Mouse (Mus musculus) CH12.LX (cell line): ENCODE data around the gene Eme2. TPM values are rescaled to one million over a fixed set of nuclear protein-coding genes. Genes with fewer than 3 reads are reported as not detected.

ENCODE experiments used
- DNase-seq: peaks from one replicate; pipeline ENCODE4 v3.0.0-alpha.2; 2013; ENCODE audit errors: extremely low read depth
- H3K27ac ChIP-seq: 2 replicates; pipeline ENCODE4 v1.5.1; 2012; ENCODE audit warnings: low read depth, mild to moderate bottlenecking, control low read depth, moderate library complexity; ENCODE audit not compliant: insufficient read depth
- H3K27me3 ChIP-seq: replicated peaks from 2 replicates; pipeline ENCODE3; 2012; ENCODE audit warnings: inconsistent platforms
- H3K36me3 ChIP-seq, 2 experiments: replicated peaks in 1 of 2; 2 replicates each; pipeline versions ENCODE3 to v1.6.1; 2012; ENCODE audit warnings: inconsistent platforms in 1 of 2, low read length in 1 of 2, mild to moderate bottlenecking in 1 of 2, mixed read lengths in 1 of 2, moderate library complexity in 1 of 2; ENCODE audit not compliant: control insufficient read depth in 1 of 2, insufficient read depth in 1 of 2
- H3K4me1 ChIP-seq, 2 experiments: 2 replicates each; pipeline ENCODE4 v1.6.1; 2012; ENCODE audit warnings: inconsistent platforms in 1 of 2, moderate library complexity in 1 of 2; ENCODE audit not compliant: insufficient read depth in 2 of 2, control insufficient read depth in 1 of 2
- H3K4me2 ChIP-seq: 2 replicates; pipeline ENCODE4 v1.6.1; 2012; ENCODE audit warnings: low read depth, mild to moderate bottlenecking, control low read depth; ENCODE audit not compliant: poor library complexity, insufficient read depth, severe bottlenecking
- H3K4me3 ChIP-seq, 3 experiments: fragments of 150-350 bp in 1 of 3; sonication (generic) in 1 of 3; replicated peaks in 1 of 3; 2 replicates each; pipeline versions ENCODE3 to v1.5.1; 2011 to 2012; ENCODE audit warnings: low read depth in 2 of 3, low read length in 2 of 3, mild to moderate bottlenecking in 2 of 3, moderate library complexity in 2 of 3, control low read depth in 1 of 3, improper control_type of control experiment in 1 of 3, inconsistent platforms in 1 of 3, mixed read lengths in 1 of 3; ENCODE audit not compliant: poor library complexity in 1 of 3
- H3K79me2 ChIP-seq: replicated peaks from 2 replicates; pipeline ENCODE4 v1.6.1; 2012; ENCODE audit warnings: mild to moderate bottlenecking, moderate library complexity; ENCODE audit not compliant: control insufficient read depth, poor library complexity, insufficient read depth, severe bottlenecking; ENCODE audit errors: extremely low read depth
- H3K9ac ChIP-seq: 2 replicates; pipeline ENCODE4 v1.6.1; 2012; ENCODE audit warnings: low read depth, mild to moderate bottlenecking, control low read depth, moderate library complexity; ENCODE audit not compliant: insufficient read depth
- H3K9me3 ChIP-seq: replicated peaks from 2 replicates; pipeline ENCODE3; 2012; ENCODE audit warnings: low read length, inconsistent platforms, mixed read lengths
- BHLHE40 ChIP-seq: IDR thresholded peaks from 2 replicates; pipeline ENCODE4 v1.6.1; 2011; ENCODE audit warnings: mild to moderate bottlenecking, low read depth, low read length, improper control_type of control experiment
- CHD1 ChIP-seq: IDR thresholded peaks from 2 replicates; pipeline ENCODE4 v1.6.1; 2012; ENCODE audit warnings: low read depth, low read length, improper control_type of control experiment, inconsistent platforms
- CHD2 ChIP-seq: IDR thresholded peaks from 2 replicates; pipeline ENCODE4 v1.6.1; 2011; ENCODE audit warnings: low read length, improper control_type of control experiment
- CTCF ChIP-seq, 2 experiments: IDR thresholded peaks in 1 of 2; conservative IDR thresholded peaks in 1 of 2; 2 replicates each; pipeline ENCODE4 v1.5.1; 2011 to 2012; ENCODE audit warnings: low read depth in 2 of 2, low read length in 2 of 2, improper control_type of control experiment in 1 of 2, inconsistent platforms in 1 of 2, mild to moderate bottlenecking in 1 of 2, moderate library complexity in 1 of 2
- E2F4 ChIP-seq: IDR thresholded peaks from 2 replicates; pipeline ENCODE4 v1.6.1; 2011; ENCODE audit warnings: low read depth, low read length, improper control_type of control experiment; ENCODE audit not compliant: insufficient replicate concordance
- ELF1 ChIP-seq: IDR thresholded peaks from 2 replicates; pipeline ENCODE4 v1.6.1; 2014; ENCODE audit warnings: low read depth, mild to moderate bottlenecking, inconsistent platforms, low read length, improper control_type of control experiment
- EP300 ChIP-seq: IDR thresholded peaks from 2 replicates; pipeline ENCODE4 v1.6.1; 2011; ENCODE audit warnings: low read length, improper control_type of control experiment
- ETS1 ChIP-seq: conservative IDR thresholded peaks from 2 replicates; pipeline ENCODE4 v1.6.1; 2012; ENCODE audit warnings: low read depth, mild to moderate bottlenecking, inconsistent platforms, low read length, improper control_type of control experiment, moderate library complexity
- GABPA ChIP-seq: IDR thresholded peaks from 2 replicates; pipeline ENCODE4 v1.6.1; 2012; ENCODE audit warnings: low read depth, low read length, improper control_type of control experiment, inconsistent platforms; ENCODE audit not compliant: insufficient replicate concordance
- HCFC1 ChIP-seq: IDR thresholded peaks from 2 replicates; pipeline ENCODE4 v1.6.1; 2012; ENCODE audit warnings: low read depth, mild to moderate bottlenecking, inconsistent platforms, low read length, improper control_type of control experiment
- IRF4 ChIP-seq: IDR thresholded peaks from 2 replicates; pipeline ENCODE4 v1.6.1; 2014; ENCODE audit warnings: low read depth, mild to moderate bottlenecking, inconsistent platforms, low read length, improper control_type of control experiment
- JUN ChIP-seq: IDR thresholded peaks from 2 replicates; pipeline ENCODE4 v1.6.1; 2011; ENCODE audit warnings: low read depth, mild to moderate bottlenecking, low read length, improper control_type of control experiment, moderate library complexity; ENCODE audit not compliant: insufficient read depth
- JUND ChIP-seq: conservative IDR thresholded peaks from 2 replicates; pipeline ENCODE4 v1.6.1; 2011; ENCODE audit warnings: low read depth, low read length, improper control_type of control experiment
- KAT2A ChIP-seq: IDR thresholded peaks from 2 replicates; pipeline ENCODE4 v1.6.1; 2012; ENCODE audit warnings: low read length, improper control_type of control experiment, inconsistent platforms; ENCODE audit not compliant: insufficient replicate concordance
- MAFK ChIP-seq: IDR thresholded peaks from 2 replicates; pipeline ENCODE4 v1.6.1; 2011; ENCODE audit warnings: low read length, improper control_type of control experiment; ENCODE audit not compliant: insufficient replicate concordance
- MAX ChIP-seq: IDR thresholded peaks from 2 replicates; pipeline ENCODE4 v1.6.1; 2011; ENCODE audit warnings: low read length, improper control_type of control experiment
- MAZ ChIP-seq: IDR thresholded peaks from 2 replicates; pipeline ENCODE4 v1.6.1; 2012; ENCODE audit warnings: low read depth, mild to moderate bottlenecking, inconsistent platforms, low read length, improper control_type of control experiment, moderate library complexity
- MEF2A ChIP-seq: IDR thresholded peaks from 2 replicates; pipeline ENCODE4 v1.6.1; 2014; ENCODE audit warnings: low read depth, mild to moderate bottlenecking, inconsistent platforms, low read length, improper control_type of control experiment, borderline replicate concordance
- MXI1 ChIP-seq: IDR thresholded peaks from 2 replicates; pipeline ENCODE4 v1.6.1; 2011; ENCODE audit warnings: mild to moderate bottlenecking, low read depth, low read length, improper control_type of control experiment
- MYC ChIP-seq: IDR thresholded peaks from 2 replicates; pipeline ENCODE4 v1.6.1; 2011; ENCODE audit warnings: low read depth, mild to moderate bottlenecking, improper control_type of control experiment, low read length
- NELFE ChIP-seq: IDR thresholded peaks from 2 replicates; pipeline ENCODE4 v1.6.1; 2011; ENCODE audit warnings: low read depth, low read length, improper control_type of control experiment
- NRF1 ChIP-seq: IDR thresholded peaks from 2 replicates; pipeline ENCODE4 v1.6.1; 2014; ENCODE audit warnings: low read depth, mild to moderate bottlenecking, inconsistent platforms, low read length, improper control_type of control experiment, moderate library complexity
- PAX5 ChIP-seq: IDR thresholded peaks from 2 replicates; pipeline ENCODE4 v1.6.1; 2012; ENCODE audit warnings: low read length, inconsistent platforms, mixed read lengths
- POLR2A ChIP-seq: IDR thresholded peaks from 2 replicates; pipeline ENCODE4 v1.6.1; 2011; ENCODE audit warnings: low read depth, mild to moderate bottlenecking, improper control_type of control experiment, low read length
- POLR2AphosphoS2 ChIP-seq: IDR thresholded peaks from 2 replicates; pipeline ENCODE4 v1.6.1; 2011; ENCODE audit warnings: low read depth, low read length, improper control_type of control experiment
- RAD21 ChIP-seq: IDR thresholded peaks from 2 replicates; pipeline ENCODE4 v1.6.1; 2011; ENCODE audit warnings: low read depth, mild to moderate bottlenecking, low read length, improper control_type of control experiment, moderate library complexity
- RCOR1 ChIP-seq: conservative IDR thresholded peaks from 2 replicates; pipeline ENCODE4 v1.6.1; 2012; ENCODE audit warnings: low read depth, mild to moderate bottlenecking, inconsistent platforms, low read length, improper control_type of control experiment
- SIN3A ChIP-seq: IDR thresholded peaks from 2 replicates; pipeline ENCODE4 v1.6.1; 2012; ENCODE audit warnings: low read length, improper control_type of control experiment, inconsistent platforms
- SMC3 ChIP-seq: IDR thresholded peaks from 2 replicates; pipeline ENCODE4 v1.6.1; 2011; ENCODE audit warnings: low read depth, low read length, improper control_type of control experiment
- TBP ChIP-seq: conservative IDR thresholded peaks from 2 replicates; pipeline ENCODE4 v1.6.1; 2011; ENCODE audit warnings: low read depth, low read length, improper control_type of control experiment
- TCF12 ChIP-seq: IDR thresholded peaks from 2 replicates; pipeline ENCODE4 v1.6.1; 2014; ENCODE audit warnings: low read depth, mild to moderate bottlenecking, inconsistent platforms, low read length, improper control_type of control experiment
- UBTF ChIP-seq: IDR thresholded peaks from 2 replicates; pipeline ENCODE4 v1.6.1; 2012; ENCODE audit warnings: low read depth, mild to moderate bottlenecking, inconsistent platforms, low read length, improper control_type of control experiment, moderate library complexity
- USF1 ChIP-seq: IDR thresholded peaks from 2 replicates; pipeline ENCODE4 v1.6.1; 2014; ENCODE audit warnings: low read depth, mild to moderate bottlenecking, inconsistent platforms, low read length, improper control_type of control experiment
- USF2 ChIP-seq: conservative IDR thresholded peaks from 2 replicates; pipeline ENCODE4 v1.6.1; 2011; ENCODE audit warnings: low read depth, low read length, improper control_type of control experiment
- ZC3H11A ChIP-seq: IDR thresholded peaks from 2 replicates; pipeline ENCODE4 v1.6.1; 2012; ENCODE audit warnings: low read depth, mild to moderate bottlenecking, inconsistent platforms, low read length, improper control_type of control experiment
- ZKSCAN1 ChIP-seq: IDR thresholded peaks from 2 replicates; pipeline ENCODE4 v1.6.1; 2012; ENCODE audit warnings: low read depth, inconsistent platforms, low read length, improper control_type of control experiment, borderline replicate concordance
- ZMIZ1 ChIP-seq: IDR thresholded peaks from 2 replicates; pipeline ENCODE4 v1.6.1; 2012; ENCODE audit warnings: low read depth, mild to moderate bottlenecking, inconsistent platforms, low read length, improper control_type of control experiment
- ZNF384 ChIP-seq: IDR thresholded peaks from 2 replicates; pipeline ENCODE4 v1.6.1; 2012; ENCODE audit warnings: low read depth, low read length, improper control_type of control experiment, inconsistent platforms
- dilution Hi-C: fragments of 300-500 bp; cut with MboI; formaldehyde crosslinking; loops from 2 replicates; pipeline ENCODE4 v1.14.3; 2020; ENCODE audit warnings: low sequenced_read_pairs; ENCODE audit not compliant: extremely low pct_unique_long_range_greater_than_20kb, extremely low pct_ligation_motif_present
- in situ Hi-C: fragments of 300-500 bp; cut with MboI; formaldehyde crosslinking; loops from 3 replicates; pipeline ENCODE4 v1.14.3; 2019; ENCODE audit warnings: low sequenced_read_pairs, low pct_ligation_motif_present, low pct_unique_long_range_greater_than_20kb, mixed read lengths
- polyA plus RNA-seq: library from polyadenylated mRNA; unstranded; fragments of >175 nt; gene quantifications from 2 replicates; pipeline ENCODE4 v1.2.1, GENCODE M21; 2012; ENCODE audit warnings: low read depth; ENCODE audit not compliant: insufficient read length
- total RNA-seq, 2 experiments: library from RNA; depleted of rRNA; stranded (reverse); fragments of 300-350 nt in 1 of 2; fragments of >200 nt in 1 of 2; gene quantifications; 2 replicates each; pipeline ENCODE4 v1.2.3; 2012 to 2014

Gene Eme2
- total and polyA plus RNA-seq, 3 experiments, result 12.7 to 19.7 (median 16.9) TPM

DNA sequence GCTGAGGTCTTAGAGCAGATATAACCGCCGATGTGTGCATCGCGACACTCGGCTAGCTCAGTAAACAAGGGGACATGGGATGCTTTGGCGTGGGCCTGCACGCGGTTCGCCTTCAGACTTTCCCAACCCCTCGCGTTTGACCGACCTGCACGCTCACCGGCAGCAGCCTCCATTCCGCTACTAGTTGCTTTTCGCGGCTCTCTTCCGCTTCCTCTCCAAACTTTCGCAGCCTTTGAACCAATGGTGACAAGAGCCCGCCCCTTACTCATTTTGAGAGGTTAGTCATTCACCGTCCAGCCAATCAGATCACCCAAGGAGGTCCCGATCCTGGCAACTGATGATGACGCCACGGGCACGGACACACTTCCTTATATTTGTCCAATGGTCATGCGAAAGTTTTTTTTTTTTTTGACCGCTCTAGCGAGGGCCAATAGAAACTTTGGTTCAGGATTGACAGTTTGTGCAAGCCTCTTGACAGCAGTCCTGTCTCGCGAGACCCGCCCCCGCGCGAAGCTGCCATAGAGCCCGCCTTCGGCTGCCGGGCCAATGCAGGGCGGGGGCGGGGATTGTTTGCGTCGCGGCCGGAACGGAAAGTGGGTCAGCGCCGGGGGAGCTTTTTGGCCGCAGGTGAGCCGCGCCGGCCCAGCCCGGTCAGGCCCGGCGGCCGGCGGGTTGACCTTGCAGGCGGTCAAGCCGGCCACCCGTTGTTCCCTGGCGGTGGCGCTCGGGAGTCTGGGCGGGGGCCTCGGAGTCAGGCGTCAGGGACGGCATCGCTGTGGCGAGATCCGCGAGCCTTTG, 8.6 kb downstream of the Eme2 start, which contains the start of the genes Nubp2 and Spsb3:
Gene Nubp2, minus strand, starts transcription at position 216 of the 798 bp plus-strand sequence.
Gene Spsb3, plus strand, starts transcription at position 510 of the 798 bp plus-strand sequence.
- Histone ChIP-seq H3K27me3 (no peaks in the 10 kb centered on the region), H3K4me2 (peak within 1 kb of the TSS; percentile 85), H3K4me1 (peaks cover 13 to 69% of the 10 kb centered on the region in 2 experiments), H3K9ac (peak within 1 kb of the TSS; percentile 70), H3K36me3 (peaks cover 50 to 78% of the 10 kb centered on the region in 2 experiments), H3K79me2 (peaks cover 17% of the 10 kb centered on the region), H3K4me3 (peak within 1 kb of the TSS; percentile 89 to 94 (median 92)), H3K27ac (no peak within 1 kb of the TSS; the same call in 1 of the 2 replicates), H3K9me3 (no peaks in the 10 kb centered on the region)
- peak; percentile 99 for DNase-seq
- dilution Hi-C loops, result no loop called here
- in situ Hi-C loops, result loop anchor here (5.0 kb wide), 2 partner anchors 34 to 144 kb away; partner anchors contain the start of gene Fahd1
- TF ChIP-seq BHLHE40 (peak; percentile 40; the same call in 1 of the 2 replicates), MAZ (no peak), EP300 (no peak), PAX5 (no peak), HCFC1 (peak; percentile 96), CHD2 (peak; percentile 99), ZKSCAN1 (no peak; the same call in 1 of the 2 replicates), JUN (no peak), MYC (peak; percentile 57; the same call in 1 of the 2 replicates), E2F4 (peak; percentile 64; the same call in 1 of the 2 replicates), SMC3 (no peak), UBTF (no peak; the same call in 1 of the 2 replicates), USF2 (no peak), SIN3A (peak; percentile 100), RCOR1 (no peak), MAX (peak; percentile 81), JUND (0 out of 2 replicates have a peak, but pooled peaks have one; percentile 31), NRF1 (peak; percentile 35), ETS1 (no peak), IRF4 (no peak; the same call in none of the 2 replicates), KAT2A (peak; percentile 93; the same call in 1 of the 2 replicates), CHD1 (no peak), RAD21 (no peak), MAFK (no peak), TCF12 (peak; percentile 66), ZNF384 (peak; percentile 100), POLR2A (peak; percentile 76), GABPA (peak; percentile 28; the same call in 1 of the 2 replicates), ZMIZ1 (peak; percentile 33; the same call in 1 of the 2 replicates), NELFE (peak; percentile 73), CTCF (conservative IDR thresholded peaks at IDR 0.05 in 1 of 2, IDR thresholded peaks at IDR 0.05 in 1 of 2; ENCODE audit: low read depth in 2 of 2, low read length in 2 of 2) (no peak), USF1 (no peak), ZC3H11A (no peak), MEF2A (peak; percentile 40; the same call in 1 of the 2 replicates), ELF1 (peak; percentile 100), MXI1 (peak; percentile 91), TBP (peak; percentile 75; the same call in 1 of the 2 replicates), POLR2AphosphoS2 (peak; percentile 60; the same call in 1 of the 2 replicates)
